Mouse (Mus musculus) neutrophil, adult 83 days (primary cell): Measurements from ENCODE around the gene Wdpcp. TPM values are rescaled to one million over a fixed set of nuclear protein-coding genes. Genes with fewer than 3 reads are reported as not detected.

Experiments
- total RNA-seq, 2 experiments: library from RNA; stranded (reverse); gene quantifications; one replicate each; pipeline ENCODE4 v1.2.4; 2023

The Wdpcp gene
- total RNA-seq = 1 to 10 TPM; 1.7 to 2.2 TPM

GRCm38 (mm10) chr11:21571700-21572381 is at the start of gene Wdpcp, which contains the start of gene Mdh1:
Gene Wdpcp (plus strand): TSS chr11:21572235.
Gene Mdh1 (minus strand): TSS chr11:21572367.

Other genes with a start within 250 kb of the Wdpcp start
- 10 to 100 TPM; 88.4 to 89.0 TPM for gene Ugp2, start 201.0 kb upstream of the Wdpcp start, total RNA-seq
- 10 to 100 TPM; 59.7 to 66.2 TPM for gene Mdh1, start 132 bp downstream of the Wdpcp start, total RNA-seq